Mouse (Mus musculus): ENCODE data around the gene Sema3g. TPM values are rescaled to one million over a fixed set of nuclear protein-coding genes. Genes with fewer than 3 reads are reported as not detected.
A peak's percentile ranks its signal among the peaks of the same experiment; 100 is the strongest.

The Sema3g gene
- polyA plus RNA-seq, 1 experiment: not detected

DNA sequence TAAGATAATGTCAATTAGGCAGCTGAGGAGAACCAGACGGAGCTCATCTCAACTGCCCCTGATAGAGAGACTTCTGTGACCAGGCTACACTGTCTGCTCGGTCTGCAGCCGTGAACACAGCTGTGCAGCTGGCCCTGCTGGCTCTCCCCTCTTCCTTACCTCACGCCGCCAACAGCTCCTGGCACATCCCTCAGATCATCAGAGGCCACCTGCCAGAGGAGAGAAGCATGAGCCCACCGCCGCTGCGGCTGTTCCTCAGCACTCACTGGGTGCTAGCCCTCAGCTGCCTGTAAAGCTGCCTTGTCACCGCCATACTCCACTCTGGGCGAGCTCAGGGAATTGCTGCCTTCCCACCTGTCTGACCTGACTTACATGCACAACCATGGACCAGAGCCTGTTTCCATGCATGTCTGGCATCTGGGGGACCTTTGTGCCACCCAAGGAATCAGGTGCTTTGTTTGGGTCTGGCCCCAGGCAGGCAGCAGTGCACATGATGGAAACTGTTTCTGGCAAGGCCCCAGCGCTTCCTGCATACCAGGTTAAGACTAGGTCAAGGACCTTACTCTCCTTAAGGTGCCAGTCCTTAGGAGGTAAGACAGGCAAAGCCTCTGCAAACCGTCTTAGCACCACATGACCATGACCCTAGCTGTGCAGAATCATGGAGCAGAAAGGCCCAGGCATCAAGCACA, 37.8 kb upstream of the Sema3g start:
- peaks cover 98% of the 10 kb centered on the region for H3K36me3 ChIP-seq (replicated peaks; ENCODE audit: low read length)

DNA sequence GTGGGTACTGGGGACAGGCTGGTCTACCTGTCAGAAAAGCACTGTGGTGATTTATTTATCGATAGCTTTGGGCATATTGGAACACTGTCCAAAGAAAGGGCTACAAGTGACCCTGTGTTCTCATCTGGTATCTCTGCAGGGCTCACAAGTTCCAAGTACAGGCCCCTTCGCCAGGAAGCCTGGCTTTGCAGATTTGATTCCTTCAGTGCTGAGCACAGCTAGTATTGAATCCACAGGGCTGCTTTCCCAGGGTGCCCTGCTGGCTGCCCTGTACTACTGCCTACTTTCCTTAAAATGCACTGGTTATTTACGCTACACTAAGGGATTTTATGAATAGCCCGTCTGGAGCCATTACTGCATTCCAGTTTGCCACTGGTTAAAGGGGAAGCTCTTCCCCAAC, 36.1 kb upstream of the Sema3g start:
- H3K4me1 ChIP-seq: peaks cover 58% of the 10 kb centered on the region
- no peak overlapping the region for H3K4me3 ChIP-seq (replicated peaks)
- no peaks in the 10 kb centered on the region for H3K27me3 ChIP-seq (replicated peaks)
- peaks cover 98% of the 10 kb centered on the region for H3K36me3 ChIP-seq (replicated peaks; ENCODE audit: low read length)
- no peaks in the 10 kb centered on the region for H3K9me3 ChIP-seq
- TF ChIP-seq GATA1 (IDR thresholded peaks at IDR 0.05; ENCODE audit: borderline replicate concordance, low read length) (no peak), FLI1 (IDR thresholded peaks at IDR 0.05; ENCODE audit: low read length) (no peak)

More for the DNA sequence above, 37.8 kb upstream of the Sema3g start:
- Histone ChIP-seq H3K9me3 (no peaks in the 10 kb centered on the region), H3K4me3 (replicated peaks) (no peak overlapping the region), H3K27me3 (replicated peaks) (no peaks in the 10 kb centered on the region), H3K4me1 (peaks cover 64% of the 10 kb centered on the region)
- TF ChIP-seq GATA1 (IDR thresholded peaks at IDR 0.05; ENCODE audit: borderline replicate concordance, low read length): no peak

DNA sequence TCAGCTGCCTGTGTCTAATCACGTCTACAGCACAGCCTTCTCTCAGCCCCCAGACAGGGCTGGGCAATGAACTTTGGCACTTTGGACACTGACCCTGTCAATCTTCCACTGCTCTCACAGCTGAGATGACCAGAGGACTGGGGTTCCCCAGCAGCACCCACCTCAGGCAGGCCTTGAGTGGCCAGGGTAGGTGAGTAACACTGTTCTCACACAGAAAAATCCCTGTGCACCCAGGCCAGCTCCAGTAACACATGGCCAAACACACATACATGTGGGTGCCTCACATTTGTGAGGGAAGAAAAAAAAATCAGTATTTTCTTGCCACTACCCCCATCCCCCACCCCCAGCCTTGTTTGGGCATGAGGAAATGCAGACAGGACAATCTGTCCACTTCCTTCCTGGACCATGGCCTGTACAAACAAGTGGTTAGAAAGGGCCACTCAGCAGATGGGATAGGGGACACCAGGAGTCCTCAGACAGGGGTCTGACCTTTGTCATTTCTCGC, 34.8 kb upstream of the Sema3g start:
- Histone ChIP-seq H3K4me3 (replicated peaks) (no peak overlapping the region), H3K36me3 (replicated peaks; ENCODE audit: low read length) (peaks cover 98% of the 10 kb centered on the region), H3K27me3 (replicated peaks) (no peaks in the 10 kb centered on the region), H3K4me1 (peaks cover 58% of the 10 kb centered on the region), H3K9me3 (no peaks in the 10 kb centered on the region)
- no peak for TF ChIP-seq GATA1 (IDR thresholded peaks at IDR 0.05; ENCODE audit: borderline replicate concordance, low read length)
- no peak for TF ChIP-seq FLI1 (IDR thresholded peaks at IDR 0.05; ENCODE audit: low read length)

DNA sequence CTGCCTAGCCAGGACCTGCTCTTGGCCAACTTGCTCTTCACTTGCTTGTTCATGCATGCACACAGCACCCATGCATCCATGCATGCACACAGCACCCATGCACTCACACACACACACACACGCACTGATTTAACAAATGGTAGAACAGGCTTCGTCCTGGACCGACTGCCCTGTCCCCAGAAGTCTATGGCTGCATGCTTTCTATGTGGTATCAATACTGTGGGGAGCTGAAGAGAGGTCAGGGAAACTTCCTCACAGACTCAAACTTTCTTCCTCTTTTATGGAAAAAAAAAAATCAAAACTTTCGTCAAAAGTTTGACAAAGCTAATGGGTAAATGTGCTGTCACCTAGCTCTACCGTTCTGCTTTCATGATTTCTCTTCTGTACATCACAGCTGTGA, 34.1 kb upstream of the Sema3g start:
- no peaks in the 10 kb centered on the region for H3K9me3 ChIP-seq
- peaks cover 100% of the 10 kb centered on the region for H3K36me3 ChIP-seq (replicated peaks; ENCODE audit: low read length)
- TF ChIP-seq GATA1 (IDR thresholded peaks at IDR 0.05; ENCODE audit: borderline replicate concordance, low read length): no peak
- TF ChIP-seq FLI1 (IDR thresholded peaks at IDR 0.05; ENCODE audit: low read length): no peak
- peaks cover 61% of the 10 kb centered on the region for H3K4me1 ChIP-seq
- no peaks in the 10 kb centered on the region for H3K27me3 ChIP-seq (replicated peaks)
- peak overlapping the region; percentile 48 for H3K4me3 ChIP-seq (replicated peaks)

DNA sequence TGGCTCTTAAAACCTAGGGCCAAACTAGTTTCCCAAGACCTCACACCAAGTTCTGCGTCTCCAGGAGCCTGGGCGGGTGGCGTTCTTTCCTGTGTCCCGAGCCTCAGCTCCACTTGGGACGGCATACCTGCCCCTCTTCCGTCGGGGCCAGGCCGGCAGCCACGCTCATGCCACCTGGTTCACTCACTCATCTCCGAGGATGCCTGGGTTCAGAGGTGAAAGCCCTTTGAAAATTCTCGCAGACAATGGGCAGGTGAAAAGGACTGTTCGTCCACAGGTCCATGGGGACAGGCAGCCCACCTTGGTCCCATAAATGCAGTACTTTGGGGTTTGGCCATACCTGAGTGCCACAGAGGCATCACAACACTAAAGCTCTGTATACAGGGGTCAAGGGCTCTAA, 33.5 kb upstream of the Sema3g start:
- Histone ChIP-seq H3K4me3 (replicated peaks) (no peak overlapping the region), H3K9me3 (no peaks in the 10 kb centered on the region), H3K36me3 (replicated peaks; ENCODE audit: low read length) (peaks cover 100% of the 10 kb centered on the region), H3K27me3 (replicated peaks) (no peaks in the 10 kb centered on the region), H3K4me1 (peaks cover 68% of the 10 kb centered on the region)
- TF ChIP-seq FLI1 (IDR thresholded peaks at IDR 0.05; ENCODE audit: low read length): no peak
- no peak for TF ChIP-seq GATA1 (IDR thresholded peaks at IDR 0.05; ENCODE audit: borderline replicate concordance, low read length)

DNA sequence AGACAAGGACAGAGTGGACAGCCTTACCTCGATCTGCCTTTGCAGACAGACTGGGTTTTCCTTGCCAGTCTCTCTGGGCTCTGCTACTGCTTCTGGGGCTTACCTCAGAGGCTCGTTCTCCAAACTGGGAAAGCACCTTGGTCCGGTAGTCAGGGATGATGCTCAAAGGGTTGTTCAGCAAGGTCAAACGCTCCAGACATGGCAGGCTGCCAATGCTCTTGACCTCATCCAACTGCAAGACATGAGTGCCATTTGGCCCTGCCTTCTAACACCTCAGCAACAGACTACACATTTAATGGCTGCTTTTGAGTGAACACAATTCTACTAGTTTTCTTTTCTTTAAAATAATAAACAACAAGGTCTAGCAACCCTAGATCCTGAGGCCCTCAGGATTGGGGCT, 31.0 kb upstream of the Sema3g start:
- H3K9me3 ChIP-seq: no peaks in the 10 kb centered on the region
- H3K4me1 ChIP-seq: peaks cover 77% of the 10 kb centered on the region
- peaks cover 100% of the 10 kb centered on the region for H3K36me3 ChIP-seq (replicated peaks; ENCODE audit: low read length)
- no peak overlapping the region for H3K4me3 ChIP-seq (replicated peaks)
- TF ChIP-seq FLI1 (IDR thresholded peaks at IDR 0.05; ENCODE audit: low read length) (no peak), GATA1 (IDR thresholded peaks at IDR 0.05; ENCODE audit: borderline replicate concordance, low read length) (no peak)
- H3K27me3 ChIP-seq (replicated peaks): no peaks in the 10 kb centered on the region

DNA sequence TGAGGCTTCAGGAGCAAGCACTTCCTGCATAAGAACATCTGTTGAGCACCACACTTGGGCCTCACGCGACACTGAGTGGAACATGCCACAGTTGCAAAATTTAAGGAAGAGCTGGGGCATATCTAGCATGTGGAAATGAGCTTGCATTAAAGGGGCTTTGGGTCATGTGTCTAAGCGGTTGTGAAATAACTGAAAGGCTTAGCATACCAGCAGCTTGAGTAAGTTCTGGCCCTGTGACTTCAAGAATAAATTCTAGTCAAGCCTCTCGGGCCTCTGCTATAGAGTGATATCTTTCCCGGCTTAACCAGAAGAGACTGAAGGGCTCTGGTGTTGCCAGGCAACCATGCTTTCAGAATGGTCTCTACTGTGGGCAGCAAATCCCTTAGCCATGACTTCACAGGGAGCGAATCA, 28.9 kb upstream of the Sema3g start:
- peak overlapping the region; percentile 68 for H3K4me3 ChIP-seq (replicated peaks)
- no peaks in the 10 kb centered on the region for H3K27me3 ChIP-seq (replicated peaks)
- peaks cover 60% of the 10 kb centered on the region for H3K4me1 ChIP-seq
- no peaks in the 10 kb centered on the region for H3K9me3 ChIP-seq
- TF ChIP-seq GATA1 (IDR thresholded peaks at IDR 0.05; ENCODE audit: borderline replicate concordance, low read length) (no peak), FLI1 (IDR thresholded peaks at IDR 0.05; ENCODE audit: low read length) (no peak)
- H3K36me3 ChIP-seq (replicated peaks; ENCODE audit: low read length): peaks cover 100% of the 10 kb centered on the region

DNA sequence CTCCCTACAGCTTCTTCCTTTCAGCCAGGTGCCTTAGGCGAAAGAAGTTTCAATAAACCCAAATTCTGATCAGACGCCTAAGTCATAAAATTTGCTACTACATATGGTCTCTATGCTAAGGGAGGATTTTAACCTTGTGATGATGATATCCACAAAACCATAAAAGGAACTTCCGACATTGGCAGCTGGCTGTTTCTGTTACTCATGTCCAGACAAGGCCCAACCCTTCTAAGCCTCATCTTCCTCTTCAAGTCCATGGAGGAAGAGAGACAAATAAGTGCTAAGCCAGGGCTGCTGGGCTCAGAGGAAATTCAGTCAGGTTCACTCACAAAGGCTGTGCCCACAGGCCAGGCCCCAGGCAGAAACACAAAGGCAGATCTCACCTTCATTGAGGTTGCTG, 28.3 kb upstream of the Sema3g start:
- H3K4me1 ChIP-seq: peaks cover 57% of the 10 kb centered on the region
- no peak for TF ChIP-seq FLI1 (IDR thresholded peaks at IDR 0.05; ENCODE audit: low read length)
- TF ChIP-seq GATA1 (IDR thresholded peaks at IDR 0.05; ENCODE audit: borderline replicate concordance, low read length): no peak
- H3K36me3 ChIP-seq (replicated peaks; ENCODE audit: low read length): peaks cover 98% of the 10 kb centered on the region
- no peaks in the 10 kb centered on the region for H3K9me3 ChIP-seq
- no peaks in the 10 kb centered on the region for H3K27me3 ChIP-seq (replicated peaks)
- no peak overlapping the region for H3K4me3 ChIP-seq (replicated peaks)

DNA sequence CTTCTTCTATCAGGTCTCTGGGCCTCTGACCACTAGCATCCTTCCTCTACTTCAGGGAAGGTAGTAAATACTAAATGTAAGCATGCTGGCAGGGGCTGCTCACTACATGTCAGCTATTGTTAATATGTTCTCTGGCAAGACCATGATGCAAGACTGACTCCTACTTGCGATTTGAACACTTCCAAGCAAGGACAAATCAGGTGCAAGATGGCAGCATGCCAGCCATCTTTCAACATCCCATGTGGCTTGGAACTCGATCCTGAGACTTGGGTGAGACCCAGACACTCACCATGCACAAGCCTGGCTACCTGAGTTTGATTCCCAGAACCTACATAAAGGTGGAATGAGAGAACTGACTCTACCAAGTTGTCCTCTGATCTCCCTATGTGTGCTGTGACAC, 25.7 kb upstream of the Sema3g start:
- Histone ChIP-seq H3K27me3 (replicated peaks) (no peaks in the 10 kb centered on the region), H3K9me3 (no peaks in the 10 kb centered on the region), H3K4me1 (peaks cover 66% of the 10 kb centered on the region), H3K36me3 (replicated peaks; ENCODE audit: low read length) (peaks cover 98% of the 10 kb centered on the region), H3K4me3 (replicated peaks) (no peak overlapping the region)
- TF ChIP-seq GATA1 (IDR thresholded peaks at IDR 0.05; ENCODE audit: borderline replicate concordance, low read length) (no peak), FLI1 (IDR thresholded peaks at IDR 0.05; ENCODE audit: low read length) (no peak)

DNA sequence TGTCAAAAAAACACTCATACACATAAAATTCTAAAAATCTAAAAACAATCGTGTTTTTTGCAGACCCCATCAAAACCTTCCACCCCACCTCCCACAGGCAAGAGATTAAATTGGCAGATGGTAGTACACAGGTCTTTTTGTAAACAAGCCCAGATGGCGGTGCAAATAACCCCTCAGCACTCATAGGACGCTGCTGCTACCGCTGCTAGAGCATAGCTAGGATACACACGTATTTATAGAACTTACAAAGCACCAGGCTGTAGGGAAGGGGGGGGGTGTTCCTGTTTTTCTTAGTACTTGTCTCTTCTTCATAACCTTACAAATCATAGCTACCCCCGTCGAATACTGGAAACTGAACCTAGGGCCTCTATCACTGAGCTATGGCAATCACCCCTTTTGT, 23.9 kb upstream of the Sema3g start:
- no peaks in the 10 kb centered on the region for H3K27me3 ChIP-seq (replicated peaks)
- no peaks in the 10 kb centered on the region for H3K9me3 ChIP-seq
- no peak for TF ChIP-seq FLI1 (IDR thresholded peaks at IDR 0.05; ENCODE audit: low read length)
- no peak for TF ChIP-seq GATA1 (IDR thresholded peaks at IDR 0.05; ENCODE audit: borderline replicate concordance, low read length)
- H3K36me3 ChIP-seq (replicated peaks; ENCODE audit: low read length): peaks cover 98% of the 10 kb centered on the region
- H3K4me1 ChIP-seq: peaks cover 70% of the 10 kb centered on the region
- H3K4me3 ChIP-seq (replicated peaks): no peak overlapping the region

Data from megakaryocyte, embryonic 14.5 days (primary cell).